Mouse (Mus musculus) intestine, embryonic 16.5 days (tissue): Measurements from ENCODE around the gene Cbx4. TPM values are rescaled to one million over a fixed set of nuclear protein-coding genes. Genes with fewer than 3 reads are reported as not detected.
"Not testable (repeated sequence)": the region's sequence is repeated elsewhere in the genome, so short reads cannot be mapped to it uniquely, and the experiment has no call there.

ENCODE experiments used
- ATAC-seq: fragments of 200-750 bp; cut with Nextera tagmentation; 2 replicates; pipeline ENCODE4 v1.8.0; 2017; ENCODE audit warnings: moderate TSS enrichment, moderate library complexity
- H3K27ac ChIP-seq: fragments of 300-500 bp; sonication (generic); 2 replicates; pipeline ENCODE4 v1.5.1; 2014; ENCODE audit warnings: mild to moderate bottlenecking, low read length
- H3K27me3 ChIP-seq: fragments of 300-500 bp; sonication (generic); replicated peaks from 2 replicates; pipeline ENCODE4 v1.6.1; 2014; ENCODE audit warnings: low read length, control low read depth, mixed read lengths; ENCODE audit not compliant: control insufficient read depth, insufficient read depth
- H3K36me3 ChIP-seq: fragments of 300-500 bp; sonication (generic); 2 replicates; pipeline ENCODE4 v1.6.1; 2014; ENCODE audit warnings: low read length, control low read depth; ENCODE audit not compliant: control insufficient read depth, insufficient read depth
- H3K4me1 ChIP-seq: fragments of 300-500 bp; sonication (generic); 2 replicates; pipeline ENCODE4 v1.6.1; 2014; ENCODE audit warnings: low read length, control low read depth, mixed read lengths; ENCODE audit not compliant: control insufficient read depth, insufficient read depth
- H3K4me2 ChIP-seq: fragments of 300-500 bp; sonication (generic); 2 replicates; pipeline ENCODE4 v1.6.1; 2014; ENCODE audit warnings: low read depth, low read length, control low read depth
- H3K4me3 ChIP-seq: fragments of 300-500 bp; sonication (generic); 2 replicates; pipeline ENCODE4 v1.5.1; 2014; ENCODE audit warnings: mild to moderate bottlenecking, low read length
- H3K9ac ChIP-seq: fragments of 300-500 bp; sonication (generic); 2 replicates; pipeline ENCODE4 v1.6.1; 2014; ENCODE audit warnings: low read depth, low read length
- H3K9me3 ChIP-seq: fragments of 300-500 bp; sonication (generic); 2 replicates; pipeline ENCODE4 v1.6.1; 2016; ENCODE audit warnings: low read length, control low read depth; ENCODE audit not compliant: control insufficient read depth
- WGBS: fragments of 180-500 bp; shearing (Covaris S2); extraction: QIAGEN DNeasy Blood & Tissue Kit; methylation state at CpG from one replicate; pipeline ENCODE4 v1.1.7; 2014; 5-methylcytosine and 5-hydroxymethylcytosine counted together
- polyA plus RNA-seq: library from polyadenylated mRNA; unstranded; fragments of >200 nt; fragmentation: Nextera tagmentation; extraction: Ambion mirVana; gene quantifications from 2 replicates; pipeline ENCODE4 v1.2.1, GENCODE M21; 2015

Gene Cbx4
- polyA plus RNA-seq, 1 experiment from 2014 or later: 9.3 TPM

DNA sequence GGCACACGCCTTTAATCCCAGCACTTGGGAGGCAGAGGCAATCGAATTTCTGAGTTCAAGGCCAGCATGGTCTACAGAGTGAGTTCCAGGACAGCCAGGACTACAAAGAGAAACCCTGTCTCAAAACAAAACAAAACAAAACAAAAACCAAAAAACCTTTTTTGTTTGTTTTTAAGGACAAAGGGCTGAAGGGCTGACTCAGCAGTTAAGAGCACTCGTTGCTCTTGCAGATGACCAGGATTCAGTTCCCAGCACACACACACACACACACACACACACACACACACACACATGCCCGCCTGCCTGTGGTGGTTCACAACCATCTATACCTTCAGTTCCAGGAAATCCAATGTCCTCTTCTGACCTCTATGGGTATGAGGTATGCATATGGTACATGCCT is 14.3 kb upstream of the Cbx4 start:
- H3K27me3 ChIP-seq, H3K4me2 ChIP-seq, H3K9ac ChIP-seq, H3K4me3 ChIP-seq, ATAC-seq, H3K36me3 ChIP-seq, H3K9me3 ChIP-seq, H3K27ac ChIP-seq: not testable (repeated sequence)
- H3K4me1 ChIP-seq: peaks cover 10% of the 10 kb centered on the region
- WGBS: 63% methylated on average over 4 of the region's 4 CpGs

DNA sequence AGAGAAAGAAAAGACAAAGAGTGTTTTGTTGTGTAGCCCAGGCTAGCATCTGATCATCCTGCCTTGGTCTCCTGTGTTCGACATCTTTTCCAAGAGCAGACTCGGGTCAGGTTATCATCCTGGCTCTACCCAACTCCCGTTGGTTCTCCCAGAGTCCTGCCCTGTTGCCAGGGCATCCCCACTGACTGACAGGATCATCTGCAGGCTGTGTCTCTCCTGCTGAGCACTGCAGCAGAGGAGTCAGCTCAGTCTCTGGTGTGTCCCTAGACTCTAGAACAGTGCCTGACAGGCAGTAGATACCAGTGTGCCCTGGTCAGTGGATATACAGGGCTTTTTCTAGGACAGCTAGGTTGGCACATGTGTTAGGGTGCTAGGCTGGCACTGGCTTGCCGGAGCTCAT is 12.2 kb upstream of the Cbx4 start:
- Histone ChIP-seq H3K27me3 (no peaks in the 10 kb centered on the region), H3K4me2 (no peak overlapping the region), H3K9me3 (no peaks in the 10 kb centered on the region), H3K27ac (no peak overlapping the region), H3K36me3 (no peaks in the 10 kb centered on the region), H3K9ac (no peak overlapping the region), H3K4me3 (no peak overlapping the region), H3K4me1 (peaks cover 7% of the 10 kb centered on the region; the same call in 1 of the 2 replicates)
- 67% methylated on average over 4 of the region's 4 CpGs for WGBS
- ATAC-seq: no peak

- ATAC-seq: no peak
- no peaks in the 10 kb centered on the region for H3K27me3 ChIP-seq
- H3K4me2 ChIP-seq: no peak overlapping the region
- H3K9ac ChIP-seq: peak overlapping the region; percentile 27; the same call in 1 of the 2 replicates
- 29% methylated on average over 3 of the region's 3 CpGs for WGBS
- H3K9me3 ChIP-seq: no peaks in the 10 kb centered on the region
- no peak overlapping the region for H3K4me3 ChIP-seq
- H3K36me3 ChIP-seq: no peaks in the 10 kb centered on the region
- peaks cover 21% of the 10 kb centered on the region for H3K4me1 ChIP-seq
- no peak overlapping the region for H3K27ac ChIP-seq
Observed at GRCm38 (mm10) chr11:119095441-119095840, 9.4 kb upstream of the Cbx4 start.

- Histone ChIP-seq H3K4me1 (peaks cover 41% of the 10 kb centered on the region), H3K36me3 (no peaks in the 10 kb centered on the region), H3K9me3 (no peaks in the 10 kb centered on the region), H3K27me3 (peaks cover 12% of the 10 kb centered on the region), H3K27ac (no peak overlapping the region), H3K4me3 (no peak overlapping the region), H3K4me2 (no peak overlapping the region), H3K9ac (no peak overlapping the region)
- WGBS: 33% methylated on average over 1 of the region's 1 CpGs
- no peak for ATAC-seq
Observed at GRCm38 (mm10) chr11:119093322-119093721, 7.3 kb upstream of the Cbx4 start.

DNA sequence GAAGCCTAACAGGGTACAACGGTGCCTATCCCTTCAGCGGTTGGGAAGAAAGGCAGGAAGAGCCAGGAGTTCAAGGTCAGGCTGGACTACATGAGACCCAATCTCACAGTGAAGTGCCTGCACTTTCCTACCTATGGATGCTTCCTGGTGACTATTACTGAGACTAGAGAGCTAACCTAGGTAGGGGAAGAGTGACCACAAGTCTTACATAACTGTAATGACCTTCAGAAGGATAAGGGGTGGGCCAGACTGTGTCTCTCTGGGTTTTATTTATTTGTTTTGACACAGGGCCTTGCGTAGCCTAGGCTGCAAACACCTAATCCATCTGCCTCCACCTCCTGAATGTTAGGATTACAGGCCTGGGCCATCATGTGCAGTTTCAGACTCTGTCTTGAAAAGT is 6.3 kb upstream of the Cbx4 start:
- no peaks in the 10 kb centered on the region for H3K9me3 ChIP-seq

GRCm38 (mm10) chr11:119091598-119091991 is 5.6 kb upstream of the Cbx4 start:
- Histone ChIP-seq H3K4me3 (peak overlapping the region; percentile 61), H3K36me3 (no peaks in the 10 kb centered on the region), H3K9me3 (no peaks in the 10 kb centered on the region), H3K4me2 (peak overlapping the region; percentile 94), H3K4me1 (peaks cover 58% of the 10 kb centered on the region), H3K27ac (peak overlapping the region; percentile 81), H3K9ac (peak overlapping the region; percentile 79), H3K27me3 (peaks cover 19% of the 10 kb centered on the region)
- 10% methylated on average over 8 of the region's 8 CpGs for WGBS
- peak; percentile 75 for ATAC-seq

More for the DNA sequence above, 6.3 kb upstream of the Cbx4 start:
- no peak overlapping the region for H3K4me2 ChIP-seq
- peaks cover 51% of the 10 kb centered on the region for H3K4me1 ChIP-seq
- no peak for ATAC-seq
- no peak overlapping the region for H3K4me3 ChIP-seq
- peak overlapping the region; percentile 81 for H3K27ac ChIP-seq
- peaks cover 19% of the 10 kb centered on the region for H3K27me3 ChIP-seq
- no peak overlapping the region for H3K9ac ChIP-seq
- H3K36me3 ChIP-seq: no peaks in the 10 kb centered on the region
- 61% methylated on average over 3 of the region's 3 CpGs for WGBS

GRCm38 (mm10) chr11:119090961-119091597 is 5.1 kb upstream of the Cbx4 start:
- H3K9me3 ChIP-seq: no peaks in the 10 kb centered on the region
- WGBS: 1% methylated on average over 40 of the region's 42 CpGs
- H3K27me3 ChIP-seq: peaks cover 19% of the 10 kb centered on the region
- H3K36me3 ChIP-seq: no peaks in the 10 kb centered on the region
- H3K4me1 ChIP-seq: peaks cover 61% of the 10 kb centered on the region
- peak overlapping the region; percentile 79 for H3K9ac ChIP-seq
- ATAC-seq: peak; percentile 57
- peak overlapping the region; percentile 64 for H3K27ac ChIP-seq
- peak overlapping the region; percentile 94 for H3K4me2 ChIP-seq
- peak overlapping the region; percentile 61 for H3K4me3 ChIP-seq

GRCm38 (mm10) chr11:119090076-119090960 is 4.3 kb upstream of the Cbx4 start:
- Histone ChIP-seq H3K36me3 (no peaks in the 10 kb centered on the region), H3K4me2 (peak overlapping the region; percentile 94), H3K4me1 (peaks cover 54% of the 10 kb centered on the region), H3K27ac (peak overlapping the region; percentile 64; the same call in 1 of the 2 replicates), H3K4me3 (peak overlapping the region; percentile 61), H3K27me3 (peaks cover 19% of the 10 kb centered on the region), H3K9ac (peak overlapping the region; percentile 79), H3K9me3 (no peaks in the 10 kb centered on the region)
- ATAC-seq: no peak
- WGBS: under 1% methylated on average over 75 of the region's 75 CpGs

DNA sequence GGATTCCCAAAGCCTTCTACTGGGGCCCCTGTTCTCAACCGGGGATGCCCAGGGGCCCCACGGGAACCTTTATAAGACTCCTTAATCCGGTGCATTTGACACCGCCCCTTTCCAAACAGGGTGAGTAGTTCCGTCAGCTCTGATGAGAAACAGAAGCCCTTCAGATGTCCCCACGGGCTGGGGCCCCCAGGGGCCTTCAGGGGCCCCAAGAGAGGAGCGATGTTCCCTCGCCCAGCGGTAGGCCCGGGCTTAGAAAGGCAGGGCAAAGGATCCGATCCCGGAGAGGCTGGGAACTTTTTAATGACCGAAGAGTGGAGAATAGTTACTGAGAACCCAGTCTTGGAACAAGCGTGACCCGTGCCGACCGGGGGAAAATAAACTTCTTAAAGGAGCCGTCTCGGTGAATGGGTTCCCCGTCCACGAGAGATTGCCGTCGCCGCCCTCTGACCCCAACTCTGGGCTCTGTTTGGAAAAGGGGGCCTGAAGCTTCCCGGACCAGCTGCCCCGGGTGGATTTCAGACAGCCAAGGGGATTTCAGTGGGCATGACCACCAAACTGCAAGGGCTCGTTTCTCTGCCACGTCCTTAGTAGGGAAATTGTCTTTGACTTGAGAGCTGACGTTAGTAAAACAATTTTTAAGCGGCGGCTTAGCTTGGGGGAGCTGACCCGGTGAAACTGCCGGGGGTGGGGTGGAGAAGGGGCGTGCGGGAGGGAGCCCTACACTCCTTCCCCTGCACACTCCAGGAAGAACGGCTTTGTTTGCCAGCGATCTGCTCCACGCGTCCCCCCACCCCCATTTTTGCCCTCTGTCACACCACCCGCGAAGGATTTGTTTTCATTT is 3.4 kb upstream of the Cbx4 start:
- ATAC-seq: no peak
- H3K27me3 ChIP-seq: peaks cover 19% of the 10 kb centered on the region
- WGBS: 2% methylated on average over 41 of the region's 41 CpGs
- H3K27ac ChIP-seq: peak overlapping the region; percentile 31; the same call in 1 of the 2 replicates
- H3K4me3 ChIP-seq: peak overlapping the region; percentile 61
- H3K9me3 ChIP-seq: no peaks in the 10 kb centered on the region
- peak overlapping the region; percentile 79 for H3K9ac ChIP-seq
- peaks cover 58% of the 10 kb centered on the region for H3K4me1 ChIP-seq
- no peaks in the 10 kb centered on the region for H3K36me3 ChIP-seq
- peak overlapping the region; percentile 94 for H3K4me2 ChIP-seq
